Mouse (Mus musculus) ES-E14 (cell line): Measurements from ENCODE around the gene App. TPM values are rescaled to one million over a fixed set of nuclear protein-coding genes. Genes with fewer than 3 reads are reported as not detected.

ENCODE experiments used
- DNase-seq: peaks from one replicate; pipeline ENCODE4 v3.0.0-alpha.2; 2013; ENCODE audit warnings: low read depth, low spot score
- H3K27ac ChIP-seq: 2 replicates; pipeline ENCODE4 v1.5.1; 2012; ENCODE audit warnings: low read depth, mild to moderate bottlenecking, low read length, moderate library complexity, mixed read lengths; ENCODE audit not compliant: poor library complexity, insufficient read depth, severe bottlenecking
- H3K36me3 ChIP-seq: 2 replicates; pipeline ENCODE4 v1.6.1; 2012; ENCODE audit warnings: mild to moderate bottlenecking, low read length, moderate library complexity, mixed read lengths; ENCODE audit not compliant: control insufficient read depth, poor library complexity, insufficient read depth, severe bottlenecking
- H3K4me1 ChIP-seq, 2 experiments: fragments of 150-350 bp in 1 of 2; sonication (generic) in 1 of 2; 2 replicates each; pipeline ENCODE4 v1.6.1; 2012; ENCODE audit warnings: low read length in 2 of 2, mild to moderate bottlenecking in 1 of 2, mixed read lengths in 1 of 2; ENCODE audit not compliant: control insufficient read depth in 2 of 2, insufficient read depth in 2 of 2, poor library complexity in 1 of 2
- H3K4me3 ChIP-seq, 2 experiments: fragments of 150-350 bp in 1 of 2; sonication (generic) in 1 of 2; 2 replicates each; pipeline ENCODE4 v1.5.1; 2012; ENCODE audit warnings: low read length in 2 of 2, low read depth in 1 of 2, mild to moderate bottlenecking in 1 of 2, mixed read lengths in 1 of 2; ENCODE audit not compliant: insufficient read depth in 1 of 2, poor library complexity in 1 of 2, severe bottlenecking in 1 of 2
- H3K9ac ChIP-seq: 2 replicates; pipeline ENCODE4 v1.6.1; 2012; ENCODE audit warnings: low read depth, mild to moderate bottlenecking, low read length, mixed read lengths; ENCODE audit not compliant: poor library complexity, insufficient read depth, severe bottlenecking
- H3K9me3 ChIP-seq: fragments of 150-350 bp; sonication (generic); 2 replicates; pipeline ENCODE4 v1.6.1; 2012; ENCODE audit warnings: low read depth, mild to moderate bottlenecking, low read length; ENCODE audit not compliant: control insufficient read depth, insufficient read depth
- CHD2 ChIP-seq: IDR thresholded peaks from 2 replicates; pipeline ENCODE4 v1.6.1; 2014; ENCODE audit warnings: mild to moderate bottlenecking, low read depth, low read length, inconsistent platforms
- HCFC1 ChIP-seq: IDR thresholded peaks from 2 replicates; pipeline ENCODE4 v1.6.1; 2012; ENCODE audit warnings: low read length, inconsistent platforms, borderline replicate concordance; ENCODE audit not compliant: insufficient read depth
- MAFK ChIP-seq: IDR thresholded peaks from 2 replicates; pipeline ENCODE4 v1.6.1; 2014; ENCODE audit warnings: mild to moderate bottlenecking, low read depth, low read length, inconsistent platforms; ENCODE audit not compliant: insufficient read depth
- ZC3H11A ChIP-seq: IDR thresholded peaks from 2 replicates; pipeline ENCODE4 v1.6.1; 2012; ENCODE audit warnings: low read depth, mild to moderate bottlenecking, inconsistent platforms, low read length, borderline replicate concordance
- ZNF384 ChIP-seq: IDR thresholded peaks from 2 replicates; pipeline ENCODE4 v1.6.1; 2012; ENCODE audit warnings: low read depth, low read length, inconsistent platforms
- in situ Hi-C, 2 experiments: fragments of 600-800 bp; cut with MboI; formaldehyde crosslinking; loops; one replicate each; pipeline ENCODE4 v1.15.1; 2025; ENCODE audit warnings: low sequenced_read_pairs in 2 of 2, inconsistent platforms in 1 of 2; ENCODE audit not compliant: unreplicated experiment in 2 of 2
- total RNA-seq: library from RNA; depleted of rRNA; stranded (reverse); fragments of 300-350 nt; gene quantifications from 2 replicates; pipeline ENCODE4 v1.2.3, GENCODE M21; 2012

The App gene
- total RNA-seq, 1 experiment = 52.4 TPM

DNA sequence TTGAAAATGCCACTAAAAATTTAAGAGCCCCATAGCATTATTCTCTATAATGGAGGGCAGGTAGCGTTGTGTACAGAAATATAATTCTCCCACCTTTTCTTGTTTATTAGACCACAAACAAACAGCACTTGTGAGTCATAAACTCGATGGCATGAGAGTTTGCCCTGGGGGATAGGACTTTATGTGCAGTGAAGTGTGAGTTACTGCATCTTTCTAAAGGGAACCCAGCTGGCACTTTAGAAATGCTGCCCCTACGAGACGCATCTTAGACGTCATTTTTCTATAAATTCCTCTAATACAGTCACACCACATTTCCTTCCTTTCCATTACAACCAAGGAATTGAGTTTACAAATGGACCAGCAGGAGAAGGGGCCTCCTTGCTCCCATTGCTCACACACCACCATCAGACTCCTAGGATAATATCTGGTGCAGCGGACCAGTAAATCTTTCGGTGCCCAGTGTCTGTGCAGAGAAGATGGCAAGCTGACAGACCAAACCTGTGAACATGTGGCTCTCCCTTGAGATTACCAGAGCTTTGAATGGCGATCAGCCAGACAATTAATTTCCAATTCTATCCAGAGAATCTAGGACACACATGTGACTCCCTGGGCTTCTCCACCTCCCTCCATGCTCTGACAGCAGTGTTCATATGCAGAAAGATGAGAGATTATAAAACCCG lies 66.8 kb downstream of the App start:
- H3K4me1 ChIP-seq = no peaks in the 10 kb centered on the region; a peak in 1 of 4 replicates

GRCm38 (mm10) chr16:85105603-85106002 lies 68.0 kb downstream of the App start:
- DNase-seq = no peak
- H3K27ac ChIP-seq = no peak overlapping the region
- H3K9ac ChIP-seq = no peak overlapping the region
- TF ChIP-seq ZC3H11A = no peak
- no peak for TF ChIP-seq ZNF384
- no peak for TF ChIP-seq MAFK
- TF ChIP-seq CHD2 = no peak
- TF ChIP-seq HCFC1 = no peak
- in situ Hi-C loops = no loop called here
- H3K36me3 ChIP-seq = no peaks in the 10 kb centered on the region
- no peaks in the 10 kb centered on the region for H3K9me3 ChIP-seq
- H3K4me3 ChIP-seq = no peak overlapping the region
- H3K4me1 ChIP-seq = no peaks in the 10 kb centered on the region; a peak in 1 of 4 replicates

More for the DNA sequence above, 66.8 kb downstream of the App start:
- in situ Hi-C loops = no loop called here
- H3K9me3 ChIP-seq = no peaks in the 10 kb centered on the region
- no peaks in the 10 kb centered on the region for H3K36me3 ChIP-seq
- DNase-seq = no peak
- no peak overlapping the region for H3K27ac ChIP-seq
- H3K9ac ChIP-seq = no peak overlapping the region
- no peak for TF ChIP-seq ZNF384
- no peak for TF ChIP-seq CHD2
- TF ChIP-seq HCFC1 = no peak
- TF ChIP-seq MAFK = no peak
- TF ChIP-seq ZC3H11A = no peak
- H3K4me3 ChIP-seq = no peak overlapping the region

DNA sequence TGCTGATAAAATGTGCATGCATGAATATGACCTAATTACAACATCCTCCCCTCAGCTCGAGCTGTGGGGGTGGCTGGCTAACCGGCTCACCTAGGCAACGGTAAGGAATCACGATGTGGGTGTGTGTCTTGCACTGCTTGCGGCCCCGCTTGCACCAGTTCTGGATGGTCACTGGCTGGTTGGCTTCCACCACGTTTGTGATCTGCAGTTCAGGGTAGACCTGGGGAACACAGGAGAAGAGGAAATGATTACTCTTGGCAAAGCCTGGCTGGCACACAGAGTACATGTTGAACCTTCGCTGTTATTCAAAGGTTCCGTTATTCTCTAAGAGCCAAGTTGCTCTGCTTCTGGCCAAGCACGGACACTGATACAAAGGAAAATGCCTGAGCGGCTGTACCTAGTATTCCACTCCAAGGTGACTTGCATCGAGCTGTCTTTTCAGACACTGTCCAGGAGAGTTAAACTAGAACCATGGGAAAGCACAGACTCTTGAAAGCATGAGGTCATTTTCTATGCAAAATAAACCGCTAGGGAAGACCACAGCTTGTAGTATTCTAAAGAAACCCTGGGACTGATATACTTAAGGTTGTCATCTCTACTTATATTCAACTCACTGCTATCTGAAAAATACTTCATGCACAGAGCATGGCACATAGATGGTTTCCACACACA lies 70.3 kb downstream of the App start:
- Histone ChIP-seq H3K9me3 (no peaks in the 10 kb centered on the region), H3K4me3 (no peak overlapping the region), H3K27ac (no peak overlapping the region), H3K4me1 (no peaks in the 10 kb centered on the region), H3K36me3 (no peaks in the 10 kb centered on the region), H3K9ac (no peak overlapping the region)
- in situ Hi-C loops = no loop called here
- no peak for DNase-seq
- no peak for TF ChIP-seq MAFK
- no peak for TF ChIP-seq ZC3H11A
- TF ChIP-seq HCFC1 = no peak

- Histone ChIP-seq H3K9me3 (no peaks in the 10 kb centered on the region), H3K36me3 (no peaks in the 10 kb centered on the region), H3K4me3 (no peak overlapping the region), H3K27ac (no peak overlapping the region), H3K9ac (no peak overlapping the region), H3K4me1 (no peaks in the 10 kb centered on the region)
- no peak for DNase-seq
- in situ Hi-C loops = no loop called here
- TF ChIP-seq ZNF384 = no peak
- no peak for TF ChIP-seq MAFK
- no peak for TF ChIP-seq CHD2
- no peak for TF ChIP-seq HCFC1
These were observed 72.0 kb downstream of the App start for GRCm38 (mm10) chr16:85101544-85101943.
